Mouse (Mus musculus) left cerebral cortex, adult 2 months (tissue): ENCODE data around the gene Ptprn2. TPM values are rescaled to one million over a fixed set of nuclear protein-coding genes. Genes with fewer than 3 reads are reported as not detected.

Experiments
- DNase-seq, 2 experiments: peaks; one replicate each; pipeline ENCODE4 v3.0.0; 2021 to 2022; ENCODE audit warnings: low spot score in 2 of 2, mixed read lengths in 1 of 2; ENCODE audit errors: extremely low spot score in 1 of 2
- H3K27ac ChIP-seq: fragments of 200-600 bp; 2 replicates; pipeline ENCODE4 v1.8.1; 2022
- H3K4me3 ChIP-seq: fragments of 200-600 bp; 2 replicates; pipeline ENCODE4 v1.8.1; 2022
- CTCF ChIP-seq: fragments of 200-600 bp; IDR thresholded peaks from 2 replicates; pipeline ENCODE4 v1.8.1; 2022; ENCODE audit warnings: antibody characterized with exemption, mild to moderate bottlenecking, moderate library complexity
- intact Hi-C: fragments of 180-260 bp; cut with DNase I; formaldehyde crosslinking; loops from one replicate; pipeline ENCODE4 v1.15.1; 2025
- total RNA-seq, 2 experiments: library from RNA; stranded (reverse); gene quantifications; 2 replicates each; pipeline ENCODE4 v1.2.3; 2021

Ptprn2 gene
- total RNA-seq, 2 experiments from 2014 or later, result 339 to 346 TPM

GRCm38 (mm10) chr12:116806089-116806488 lies 320.6 kb downstream of the Ptprn2 start:
- intact Hi-C loops, result loop anchor here (5.0 kb wide), 1 partner anchor 144 kb away; no protein-coding TSS in a partner anchor
- no peak for TF ChIP-seq CTCF
- peak in 1 of 2 experiments; percentile 10 for DNase-seq
- Histone ChIP-seq H3K27ac (peak overlapping the region; percentile 78), H3K4me3 (no peak overlapping the region)

- intact Hi-C loops, result no loop called here
- Histone ChIP-seq H3K27ac (peak overlapping the region; percentile 76), H3K4me3 (no peak overlapping the region)
- DNase-seq, result no peak
- no peak for TF ChIP-seq CTCF
Observed at GRCm38 (mm10) chr12:116813012-116813411, 327.5 kb downstream of the Ptprn2 start.

- no peak for TF ChIP-seq CTCF
- intact Hi-C loops, result loop anchor here (5.0 kb wide), 1 partner anchor 173 kb away; no protein-coding TSS in a partner anchor
- Histone ChIP-seq H3K4me3 (no peak overlapping the region), H3K27ac (no peak overlapping the region)
- peak in 1 of 2 experiments; percentile 1 for DNase-seq
Observed at GRCm38 (mm10) chr12:116819836-116820235, 334.3 kb downstream of the Ptprn2 start.

GRCm38 (mm10) chr12:116823341-116823740 lies 337.8 kb downstream of the Ptprn2 start:
- TF ChIP-seq CTCF, result no peak
- intact Hi-C loops, result no loop called here
- H3K27ac ChIP-seq, result no peak overlapping the region
- no peak overlapping the region for H3K4me3 ChIP-seq
- DNase-seq, result no peak

GRCm38 (mm10) chr12:116827748-116828147 lies 342.2 kb downstream of the Ptprn2 start:
- intact Hi-C loops, result no loop called here
- no peak for DNase-seq
- peak; percentile 38 for TF ChIP-seq CTCF
- no peak overlapping the region for H3K27ac ChIP-seq
- H3K4me3 ChIP-seq, result no peak overlapping the region

- no peak overlapping the region for H3K27ac ChIP-seq
- no peak for DNase-seq
- intact Hi-C loops, result no loop called here
Observed at GRCm38 (mm10) chr12:116838611-116839192, 353.2 kb downstream of the Ptprn2 start.

GRCm38 (mm10) chr12:116842723-116843272 lies 357.3 kb downstream of the Ptprn2 start:
- intact Hi-C loops, result loop anchor here (5.0 to 10.0 kb wide), 2 partner anchors 312 to 510 kb away; no protein-coding TSS in a partner anchor
- peak; percentile 39 for TF ChIP-seq CTCF
- no peak for DNase-seq
- no peak overlapping the region for H3K4me3 ChIP-seq
- 0 out of 2 replicates have a peak overlapping the region, but pooled peaks have one; percentile 36 for H3K27ac ChIP-seq

More at GRCm38 (mm10) chr12:116838611-116839192, 353.2 kb downstream of the Ptprn2 start:
- no peak for TF ChIP-seq CTCF
- H3K4me3 ChIP-seq, result no peak overlapping the region

- intact Hi-C loops, result loop anchor here (10.0 kb wide), 1 partner anchor 309 kb away; no protein-coding TSS in a partner anchor
- H3K27ac ChIP-seq, result no peak overlapping the region
- no peak for DNase-seq
Observed at GRCm38 (mm10) chr12:116846220-116846619, 360.7 kb downstream of the Ptprn2 start.

GRCm38 (mm10) chr12:116847021-116847420 lies 361.5 kb downstream of the Ptprn2 start:
- no peak for TF ChIP-seq CTCF
- Histone ChIP-seq H3K27ac (no peak overlapping the region), H3K4me3 (no peak overlapping the region)
- intact Hi-C loops, result loop anchor here (10.0 kb wide), 1 partner anchor 308 kb away; no protein-coding TSS in a partner anchor
- DNase-seq, result no peak

More at GRCm38 (mm10) chr12:116846220-116846619, 360.7 kb downstream of the Ptprn2 start:
- H3K4me3 ChIP-seq, result no peak overlapping the region
- TF ChIP-seq CTCF, result no peak

- DNase-seq, result no peak
- no peak overlapping the region for H3K27ac ChIP-seq
- no peak for TF ChIP-seq CTCF
- intact Hi-C loops, result no loop called here
- no peak overlapping the region for H3K4me3 ChIP-seq
Observed at GRCm38 (mm10) chr12:116856307-116856706, 370.8 kb downstream of the Ptprn2 start.

GRCm38 (mm10) chr12:116861360-116862017 lies 376.0 kb downstream of the Ptprn2 start:
- intact Hi-C loops, result no loop called here
- DNase-seq, result no peak
- H3K4me3 ChIP-seq, result no peak overlapping the region
- no peak for TF ChIP-seq CTCF
- H3K27ac ChIP-seq, result no peak overlapping the region

GRCm38 (mm10) chr12:116863291-116863899 lies 377.9 kb downstream of the Ptprn2 start:
- DNase-seq, result no peak
- intact Hi-C loops, result no loop called here
- Histone ChIP-seq H3K4me3 (no peak overlapping the region), H3K27ac (no peak overlapping the region)
- no peak for TF ChIP-seq CTCF
